Mouse (Mus musculus): ENCODE data around the gene Snx9.

- TF ChIP-seq CTCF (IDR thresholded peaks at IDR 0.05; ENCODE audit: borderline replicate concordance, insufficient read depth, low read depth, low read length) (no peak), POLR2A (IDR thresholded peaks at IDR 0.05; ENCODE audit: borderline replicate concordance, insufficient read depth, low read length) (no peak)
Observed at GRCm38 (mm10) chr17:5804370-5805150, 36.6 kb upstream of the Snx9 start.
